Mouse (Mus musculus): Measurements from ENCODE around the gene Morc1. TPM values are rescaled to one million over a fixed set of nuclear protein-coding genes. Genes with fewer than 3 reads are reported as not detected.

Gene Morc1
- total RNA-seq (2021): under 1 TPM; 0.26 to 0.45 TPM

GRCm38 (mm10) chr16:48431027-48431426 is at the start of gene Morc1:
Gene Morc1, plus strand, starts transcription at chr16:48431237.
- DNase-seq (ENCODE audit: extremely low spot score in 1 of 2, low spot score in 2 of 2): peak in 1 of 2 experiments; percentile 29
- intact Hi-C loops (cut with DNase I): no loop called here

- intact Hi-C loops (cut with DNase I): no loop called here
- DNase-seq (ENCODE audit: extremely low spot score in 1 of 2, low spot score in 2 of 2): no peak
Measured at GRCm38 (mm10) chr16:48383582-48384257, 47.3 kb upstream of the Morc1 start.

- intact Hi-C loops (cut with DNase I): no loop called here
Measured at GRCm38 (mm10) chr16:48386982-48387381, 44.1 kb upstream of the Morc1 start.

GRCm38 (mm10) chr16:48395278-48395677 is 35.8 kb upstream of the Morc1 start:
- intact Hi-C loops (cut with DNase I): no loop called here
- DNase-seq (ENCODE audit: extremely low spot score in 1 of 2, low spot score in 2 of 2): no peak

More at GRCm38 (mm10) chr16:48386982-48387381, 44.1 kb upstream of the Morc1 start:
- DNase-seq (ENCODE audit: extremely low spot score in 1 of 2, low spot score in 2 of 2): no peak

DNA sequence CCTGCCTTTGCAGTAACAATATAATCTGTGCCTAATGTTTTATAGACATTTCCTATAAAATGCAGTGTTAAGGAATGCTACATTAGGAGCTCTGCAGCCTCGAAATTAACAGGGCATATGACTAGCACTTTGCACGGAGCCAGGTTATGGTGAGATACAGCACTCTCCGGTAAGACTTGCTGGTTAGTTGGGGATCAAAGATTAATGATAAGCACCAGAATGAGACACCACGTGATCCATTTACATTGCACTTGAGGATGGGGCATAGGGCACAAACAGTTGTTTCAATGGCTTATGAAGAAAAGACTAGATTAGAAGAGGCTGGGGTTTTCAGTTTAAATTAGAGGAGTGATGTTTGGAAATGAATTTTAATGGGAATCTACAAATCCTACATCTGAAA is 28.1 kb upstream of the Morc1 start:
- no peak for DNase-seq (ENCODE audit: extremely low spot score in 1 of 2, low spot score in 2 of 2)
- intact Hi-C loops (cut with DNase I): no loop called here

- no peak for DNase-seq (ENCODE audit: extremely low spot score in 1 of 2, low spot score in 2 of 2)
- intact Hi-C loops (cut with DNase I): no loop called here
Measured at GRCm38 (mm10) chr16:48403423-48403822, 27.6 kb upstream of the Morc1 start.

DNA sequence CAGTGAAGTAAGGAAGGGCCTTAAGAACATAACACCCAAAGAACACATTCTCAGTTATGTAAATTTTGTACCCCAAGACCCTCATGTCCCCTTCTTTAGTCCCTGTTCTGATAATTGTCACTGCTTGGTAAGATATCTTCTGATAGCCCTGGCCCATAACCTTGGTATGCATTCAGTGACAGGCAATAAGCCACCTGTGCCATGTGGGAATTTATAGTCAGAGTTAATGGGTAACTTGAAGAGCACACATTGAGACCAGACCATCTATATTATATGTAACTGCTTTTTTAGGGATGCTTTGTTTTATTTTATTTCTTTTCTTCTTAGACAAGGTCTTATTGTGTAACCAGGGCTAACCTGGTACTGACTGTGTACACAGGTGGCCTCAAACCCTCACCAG is 27.0 kb upstream of the Morc1 start:
- no peak for DNase-seq (ENCODE audit: extremely low spot score in 1 of 2, low spot score in 2 of 2)
- intact Hi-C loops (cut with DNase I): no loop called here

DNA sequence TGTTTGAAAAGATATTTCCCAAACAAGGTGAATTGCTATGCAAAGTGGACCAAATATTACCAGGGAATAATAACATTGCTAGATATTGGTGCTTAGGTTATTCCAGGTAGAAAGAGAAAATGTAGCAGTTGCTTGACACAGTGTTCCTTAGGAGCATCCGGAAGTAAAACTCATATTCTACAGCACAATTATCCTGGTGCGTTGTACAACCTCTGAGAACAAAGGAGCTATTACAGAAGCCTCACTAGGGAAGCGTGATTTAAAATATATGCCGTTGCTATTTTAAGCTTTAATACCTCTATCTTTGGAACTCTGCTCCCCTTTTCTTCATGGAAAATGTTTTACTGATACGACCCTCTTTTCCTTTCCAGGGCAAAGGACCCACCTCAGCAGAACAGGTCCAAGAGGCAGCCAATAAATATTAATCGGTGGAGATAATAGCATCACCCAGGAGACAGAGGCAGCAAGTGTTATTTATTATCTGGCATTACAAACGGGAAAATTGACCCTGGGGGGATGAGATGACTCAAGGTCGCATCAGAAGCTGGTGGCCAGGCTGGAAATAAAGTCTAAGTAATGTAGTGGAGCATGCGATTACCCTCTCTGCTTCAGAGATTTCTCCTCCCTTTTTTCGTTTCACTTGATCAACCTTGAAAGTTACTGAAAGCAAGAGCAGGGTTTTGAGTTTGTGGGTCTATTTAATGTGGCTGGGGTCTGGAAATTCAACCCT is 25.2 kb upstream of the Morc1 start:
- intact Hi-C loops (cut with DNase I): no loop called here
- no peak for DNase-seq (ENCODE audit: extremely low spot score in 1 of 2, low spot score in 2 of 2)

- DNase-seq (ENCODE audit: extremely low spot score in 1 of 2, low spot score in 2 of 2): no peak
- intact Hi-C loops (cut with DNase I): no loop called here
Measured at GRCm38 (mm10) chr16:48409580-48409979, 21.5 kb upstream of the Morc1 start.

DNA sequence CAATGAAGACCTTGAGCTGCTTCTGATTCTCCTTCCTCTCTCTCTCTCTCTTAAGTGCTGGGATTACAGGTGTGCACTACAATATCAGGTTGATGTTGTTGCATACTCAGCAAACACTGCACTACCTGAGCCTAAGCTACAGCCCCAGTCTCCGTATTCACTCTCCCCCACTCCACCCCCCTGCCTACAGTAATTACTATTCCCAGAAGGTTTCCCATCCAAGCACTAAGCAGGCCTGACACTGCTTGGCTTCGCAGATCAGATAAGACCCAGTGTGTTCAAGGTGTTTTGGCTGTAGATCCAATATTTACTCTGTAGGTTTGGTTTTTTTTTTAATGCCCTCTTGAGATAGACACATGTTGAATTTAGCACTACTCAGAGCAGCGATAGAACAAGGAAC is 20.9 kb upstream of the Morc1 start:
- DNase-seq (ENCODE audit: extremely low spot score in 1 of 2, low spot score in 2 of 2): no peak
- intact Hi-C loops (cut with DNase I): no loop called here

- intact Hi-C loops (cut with DNase I): no loop called here
- DNase-seq (ENCODE audit: extremely low spot score in 1 of 2, low spot score in 2 of 2): no peak
Measured at GRCm38 (mm10) chr16:48412246-48412645, 18.8 kb upstream of the Morc1 start, which contains the start of gene Gm5485. Gene Gm5485, minus strand, starts transcription at chr16:48412416.

- no peak for DNase-seq (ENCODE audit: extremely low spot score in 1 of 2, low spot score in 2 of 2)
- intact Hi-C loops (cut with DNase I): no loop called here
Measured at GRCm38 (mm10) chr16:48418557-48418956, 12.5 kb upstream of the Morc1 start.

DNA sequence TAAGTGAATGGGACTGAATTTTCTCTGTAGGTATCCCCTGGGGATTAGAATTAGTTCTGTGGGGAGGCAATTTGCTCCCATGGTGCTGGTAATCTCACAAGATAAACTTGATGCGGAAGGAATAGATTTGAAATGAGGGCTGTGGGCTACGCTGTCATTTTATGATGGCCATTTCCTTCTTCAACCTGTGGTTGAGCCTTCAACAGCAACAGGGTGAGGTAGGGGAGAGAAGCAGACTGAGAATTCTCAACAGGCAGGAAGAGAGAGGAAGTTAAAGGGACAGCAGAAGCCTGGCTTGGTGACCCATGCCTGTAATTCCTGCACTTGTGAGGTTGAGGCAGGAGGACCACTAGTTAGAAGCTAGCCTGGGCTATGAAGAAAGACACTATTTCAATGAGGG is 12.0 kb upstream of the Morc1 start:
- no peak for DNase-seq (ENCODE audit: extremely low spot score in 1 of 2, low spot score in 2 of 2)
- intact Hi-C loops (cut with DNase I): no loop called here

- intact Hi-C loops (cut with DNase I): no loop called here
- DNase-seq (ENCODE audit: extremely low spot score in 1 of 2, low spot score in 2 of 2): no peak
Measured at GRCm38 (mm10) chr16:48422501-48422900, 8.5 kb upstream of the Morc1 start.

GRCm38 (mm10) chr16:48424069-48424468 is 7.0 kb upstream of the Morc1 start:
- DNase-seq (ENCODE audit: extremely low spot score in 1 of 2, low spot score in 2 of 2): no peak
- intact Hi-C loops (cut with DNase I): no loop called here

- intact Hi-C loops (cut with DNase I): no loop called here
- no peak for DNase-seq (ENCODE audit: extremely low spot score in 1 of 2, low spot score in 2 of 2)
Measured at GRCm38 (mm10) chr16:48429427-48429826, 1.6 kb upstream of the Morc1 start.

DNA sequence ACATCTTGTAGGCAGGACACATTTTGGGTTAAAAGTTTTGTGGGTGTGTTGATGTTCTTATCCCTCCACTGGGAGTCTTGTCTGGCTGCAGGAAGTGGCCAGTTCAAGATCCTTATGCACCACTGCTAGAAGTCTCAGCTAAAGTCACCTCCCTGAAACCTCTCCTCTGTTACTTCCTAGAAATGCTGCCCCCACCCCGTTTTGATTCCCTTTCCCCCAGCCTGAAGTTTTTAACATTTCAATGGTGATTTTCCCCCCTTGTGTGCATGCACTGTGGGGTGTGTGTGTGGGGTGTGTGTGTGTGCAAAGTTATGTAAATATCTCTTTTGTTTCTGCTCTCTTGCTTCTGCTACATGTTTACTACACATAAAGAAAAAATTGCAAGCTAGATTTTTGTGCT is 4.4 kb downstream of the Morc1 start:
- no peak for DNase-seq (ENCODE audit: extremely low spot score in 1 of 2, low spot score in 2 of 2)
- intact Hi-C loops (cut with DNase I): no loop called here

DNA sequence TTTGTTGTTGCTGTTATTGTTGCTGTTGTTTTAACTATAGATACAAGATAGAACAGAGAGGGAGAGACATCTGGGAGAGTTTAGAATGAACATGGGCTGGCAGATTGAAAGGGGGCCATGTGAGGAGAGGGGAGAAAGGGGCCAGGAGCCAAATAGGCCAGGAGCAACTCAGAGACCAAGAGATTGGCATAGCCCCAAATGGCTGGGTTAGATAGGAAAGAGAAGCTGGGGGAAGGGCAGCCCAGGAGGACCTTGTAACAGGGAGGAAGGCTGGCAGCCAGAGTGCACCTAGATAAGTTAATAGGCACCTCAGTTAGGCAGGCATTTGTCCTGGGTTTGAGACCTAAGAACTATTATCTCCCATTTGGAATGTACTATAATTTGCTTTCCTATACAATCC is 6.4 kb downstream of the Morc1 start:
- DNase-seq (ENCODE audit: extremely low spot score in 1 of 2, low spot score in 2 of 2): peak in 1 of 2 experiments; percentile 25
- intact Hi-C loops (cut with DNase I): no loop called here

DNA sequence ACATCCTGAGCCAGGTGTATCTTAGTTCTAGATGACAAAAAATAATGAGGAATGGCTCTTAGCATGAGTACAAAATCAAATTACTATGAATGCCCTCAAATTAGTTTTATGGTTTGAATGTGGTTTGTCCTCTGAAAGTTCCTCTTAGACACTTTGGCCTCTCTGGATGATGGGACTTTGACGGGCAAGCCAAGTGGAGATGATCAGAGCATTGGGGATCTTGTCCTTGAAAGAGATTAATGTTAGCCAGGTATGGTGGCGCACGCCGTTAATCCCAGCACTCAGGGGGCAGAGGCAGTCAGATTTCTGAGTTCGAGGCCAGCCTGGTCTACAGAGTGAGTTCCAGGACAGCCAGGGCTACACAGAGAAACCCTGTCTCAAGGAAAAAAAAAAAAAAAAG is 13.6 kb downstream of the Morc1 start:
- no peak for DNase-seq (ENCODE audit: extremely low spot score in 1 of 2, low spot score in 2 of 2)
- intact Hi-C loops (cut with DNase I): no loop called here

GRCm38 (mm10) chr16:48446161-48446925 is 15.3 kb downstream of the Morc1 start:
- intact Hi-C loops (cut with DNase I): no loop called here
- no peak for DNase-seq (ENCODE audit: extremely low spot score in 1 of 2, low spot score in 2 of 2)
